Mouse (Mus musculus): ENCODE measurements around the gene Dnaja3.

DNA sequence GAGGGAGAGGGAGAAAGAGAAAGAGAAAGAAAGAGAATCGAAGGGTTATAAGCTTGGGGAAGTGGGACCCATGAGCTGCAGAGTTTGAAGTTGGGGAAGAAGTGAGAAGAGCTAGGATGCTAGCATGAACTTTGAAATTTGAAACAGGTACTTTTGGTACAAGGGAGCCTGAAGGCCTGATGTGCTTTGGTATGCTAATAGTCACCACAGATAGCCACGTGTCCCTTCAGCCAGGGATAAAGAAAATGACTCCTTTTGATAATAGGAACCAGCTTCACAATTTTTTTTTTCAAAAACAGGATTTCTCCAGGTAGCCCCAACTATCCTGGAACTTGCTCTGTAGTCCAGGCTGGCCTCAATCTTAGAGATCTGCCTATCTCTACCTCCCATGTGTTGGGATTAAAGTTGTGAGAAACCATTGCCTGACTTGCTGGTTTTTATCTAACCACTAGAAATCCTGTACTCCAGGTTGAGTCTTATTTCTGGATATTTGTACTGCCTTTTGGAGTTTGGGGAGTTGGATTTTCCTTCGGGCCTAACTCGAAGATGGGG lies 42.9 kb downstream of the Dnaja3 start:
- no peak for TF ChIP-seq POLR2A (IDR thresholded peaks at IDR 0.05; ENCODE audit: low read depth, low read length)
- TF ChIP-seq CTCF (IDR thresholded peaks at IDR 0.05; ENCODE audit: extremely low read depth, insufficient read length, insufficient replicate concordance, low read depth, low read length) = no peak

Measured in small intestine, adult 2 months (tissue).